Mouse (Mus musculus) liver, postnatal 0 days (tissue): Measurements from ENCODE around the gene Rbm47. TPM values are rescaled to one million over a fixed set of nuclear protein-coding genes. Genes with fewer than 3 reads are reported as not detected.

Experiments
- ATAC-seq: fragments of 200-750 bp; cut with Nextera tagmentation; 2 replicates; pipeline ENCODE4 v1.8.0; 2017; ENCODE audit warnings: mild to moderate bottlenecking, moderate library complexity
- DNase-seq: peaks from one replicate; pipeline ENCODE4 v3.0.0-alpha.2; 2016
- H3K27ac ChIP-seq: fragments of 300-500 bp; sonication (generic); 2 replicates; pipeline ENCODE4 v1.5.1; 2014; ENCODE audit warnings: antibody characterized with exemption, moderate library complexity, mild to moderate bottlenecking, low read depth
- H3K27me3 ChIP-seq: fragments of 300-500 bp; sonication (generic); 2 replicates; pipeline ENCODE4 v1.6.1; 2014; ENCODE audit warnings: low read length, control low read depth, mixed read lengths; ENCODE audit not compliant: insufficient read depth
- H3K36me3 ChIP-seq: fragments of 300-500 bp; sonication (generic); replicated peaks from 2 replicates; pipeline ENCODE4 v1.6.1; 2014; ENCODE audit warnings: mild to moderate bottlenecking, control low read depth, low read length, moderate library complexity, mixed read lengths; ENCODE audit not compliant: insufficient read depth
- H3K4me1 ChIP-seq: fragments of 300-500 bp; sonication (generic); 2 replicates; pipeline ENCODE4 v1.6.1; 2014; ENCODE audit warnings: antibody characterized with exemption, mild to moderate bottlenecking, control low read depth; ENCODE audit not compliant: insufficient read depth
- H3K4me2 ChIP-seq: fragments of 300-500 bp; sonication (generic); 2 replicates; pipeline ENCODE4 v1.6.1; 2014; ENCODE audit warnings: low read depth, mild to moderate bottlenecking, low read length, moderate library complexity, mixed read lengths
- H3K4me3 ChIP-seq: fragments of 300-500 bp; sonication (generic); 2 replicates; pipeline ENCODE4 v1.5.1; 2014; ENCODE audit warnings: low read depth, low read length
- H3K9ac ChIP-seq: fragments of 300-500 bp; sonication (generic); replicated peaks from 2 replicates; pipeline ENCODE4 v1.6.1; 2014; ENCODE audit warnings: mild to moderate bottlenecking, moderate library complexity
- H3K9me3 ChIP-seq: fragments of 300-500 bp; sonication (generic); 2 replicates; pipeline ENCODE4 v1.6.1; 2016; ENCODE audit warnings: mild to moderate bottlenecking, control low read depth, low read length, mixed read lengths
- CTCF ChIP-seq: sonication (generic); IDR thresholded peaks from 2 replicates; pipeline ENCODE4 v1.5.1; 2016; ENCODE audit warnings: antibody characterized with exemption, low read depth
- EP300 ChIP-seq: IDR thresholded peaks from 2 replicates; pipeline ENCODE4 v1.6.1; 2016; ENCODE audit warnings: antibody characterized with exemption, low read depth, mild to moderate bottlenecking
- WGBS: fragments of 180-500 bp; shearing (Covaris S2); extraction: QIAGEN DNeasy Blood & Tissue Kit; methylation state at CpG from one replicate; pipeline ENCODE4 v1.1.7; 2014; ENCODE audit not compliant: insufficient replicate concordance; 5-methylcytosine and 5-hydroxymethylcytosine counted together
- polyA plus RNA-seq: library from polyadenylated mRNA; unstranded; fragments of >200 nt; fragmentation: Nextera tagmentation; extraction: Ambion mirVana; gene quantifications from 2 replicates; pipeline ENCODE4 v1.2.1, GENCODE M21; 2015

Rbm47 gene
- polyA plus RNA-seq, 1 experiment from 2014 or later = 22.8 TPM

DNA sequence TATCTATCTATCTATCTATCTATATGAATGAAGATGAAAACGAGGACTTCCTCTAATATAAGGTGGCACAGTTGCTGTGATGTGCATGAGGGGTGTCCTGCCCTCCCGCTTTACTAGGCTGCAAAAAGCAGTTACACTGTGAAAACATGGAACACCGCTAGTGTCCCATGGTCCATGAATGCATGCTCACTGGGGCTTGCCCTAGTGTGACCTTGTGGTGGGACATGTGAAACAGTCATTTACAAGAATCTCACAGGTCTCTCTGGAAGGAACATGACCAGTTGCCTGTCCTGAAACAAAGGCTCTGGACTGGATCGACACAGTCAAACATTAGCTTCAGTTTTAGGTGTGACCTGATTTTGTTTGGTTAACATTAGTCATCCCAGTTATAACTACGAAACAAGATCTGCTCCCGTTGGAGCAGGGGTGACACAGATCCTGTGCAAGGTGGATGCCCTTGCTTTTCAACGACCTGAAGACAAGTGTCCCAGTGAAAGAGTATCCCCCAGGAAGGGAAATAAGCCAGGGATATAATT lies 132.1 kb downstream of the Rbm47 start:
- Histone ChIP-seq H3K4me2 (no peak overlapping the region), H3K27ac (peak overlapping the region; percentile 18; the same call in 1 of the 2 replicates), H3K4me3 (no peak overlapping the region), H3K27me3 (no peaks in the 10 kb centered on the region), H3K9me3 (no peaks in the 10 kb centered on the region), H3K36me3 (no peaks in the 10 kb centered on the region), H3K4me1 (peaks cover 22% of the 10 kb centered on the region; the same call in 1 of the 2 replicates), H3K9ac (no peak overlapping the region)
- ATAC-seq = peak; percentile 31; the same call in 1 of the 2 replicates
- WGBS = 69% methylated on average over 7 of the region's 7 CpGs
- TF ChIP-seq CTCF = no peak
- DNase-seq = no peak

DNA sequence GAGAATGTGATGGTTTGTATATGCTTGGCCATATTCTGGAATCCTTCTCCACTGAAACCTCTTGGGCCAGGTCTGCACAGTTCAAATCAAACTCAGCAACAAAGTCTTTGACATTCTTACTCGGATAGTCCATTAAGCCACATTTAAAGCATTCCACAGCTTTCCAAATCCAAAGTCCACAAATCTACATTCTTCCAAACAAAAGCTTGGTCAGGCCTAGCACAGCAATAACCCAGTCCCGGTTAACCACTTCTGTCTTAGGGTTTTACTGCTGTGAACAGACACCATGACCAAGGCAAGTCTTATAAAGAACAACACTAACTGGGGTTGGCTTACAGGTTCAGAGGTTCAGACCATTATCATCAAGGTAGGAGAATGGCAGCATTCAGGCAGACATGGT lies 133.1 kb downstream of the Rbm47 start:
- Histone ChIP-seq H3K36me3 (peaks cover under 1% of the 10 kb centered on the region; the same call in 1 of the 2 replicates), H3K27ac (no peak overlapping the region), H3K27me3 (no peaks in the 10 kb centered on the region), H3K4me2 (no peak overlapping the region), H3K4me1 (peaks cover 22% of the 10 kb centered on the region; the same call in 1 of the 2 replicates), H3K9ac (no peak overlapping the region), H3K4me3 (no peak overlapping the region), H3K9me3 (no peaks in the 10 kb centered on the region)
- ATAC-seq = no peak
- no peak for DNase-seq
- TF ChIP-seq CTCF (no peak), EP300 (no peak)
- 65% methylated on average over 2 of the region's 2 CpGs for WGBS

DNA sequence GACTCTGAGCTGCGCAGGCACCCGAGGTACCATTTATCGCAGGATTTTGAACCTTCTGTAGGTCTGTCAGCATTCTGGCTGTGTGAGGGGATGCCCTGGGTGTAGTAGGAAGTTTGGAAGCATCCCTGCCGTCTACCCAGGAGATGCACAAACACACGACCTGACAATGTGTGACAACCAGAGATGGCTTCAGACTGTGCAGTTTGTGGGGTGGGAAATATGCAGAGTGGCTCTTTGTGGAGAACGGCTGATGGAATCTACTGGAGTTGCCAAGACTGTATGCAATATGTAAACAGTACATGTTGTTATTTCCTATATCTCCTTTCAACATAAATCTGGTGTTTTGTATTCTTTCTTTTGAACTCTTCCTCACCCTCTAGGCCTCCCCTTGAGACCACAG lies 135.9 kb downstream of the Rbm47 start:
- no peaks in the 10 kb centered on the region for H3K27me3 ChIP-seq
- no peak overlapping the region for H3K4me2 ChIP-seq
- no peak overlapping the region for H3K9ac ChIP-seq
- H3K27ac ChIP-seq = no peak overlapping the region
- H3K4me1 ChIP-seq = peaks cover 16% of the 10 kb centered on the region; the same call in 1 of the 2 replicates
- DNase-seq = no peak
- H3K4me3 ChIP-seq = no peak overlapping the region
- peaks cover 4% of the 10 kb centered on the region; the same call in 1 of the 2 replicates for H3K36me3 ChIP-seq
- 68% methylated on average over 6 of the region's 6 CpGs for WGBS
- no peak for TF ChIP-seq EP300
- no peak for TF ChIP-seq CTCF
- H3K9me3 ChIP-seq = no peaks in the 10 kb centered on the region
- ATAC-seq = no peak

DNA sequence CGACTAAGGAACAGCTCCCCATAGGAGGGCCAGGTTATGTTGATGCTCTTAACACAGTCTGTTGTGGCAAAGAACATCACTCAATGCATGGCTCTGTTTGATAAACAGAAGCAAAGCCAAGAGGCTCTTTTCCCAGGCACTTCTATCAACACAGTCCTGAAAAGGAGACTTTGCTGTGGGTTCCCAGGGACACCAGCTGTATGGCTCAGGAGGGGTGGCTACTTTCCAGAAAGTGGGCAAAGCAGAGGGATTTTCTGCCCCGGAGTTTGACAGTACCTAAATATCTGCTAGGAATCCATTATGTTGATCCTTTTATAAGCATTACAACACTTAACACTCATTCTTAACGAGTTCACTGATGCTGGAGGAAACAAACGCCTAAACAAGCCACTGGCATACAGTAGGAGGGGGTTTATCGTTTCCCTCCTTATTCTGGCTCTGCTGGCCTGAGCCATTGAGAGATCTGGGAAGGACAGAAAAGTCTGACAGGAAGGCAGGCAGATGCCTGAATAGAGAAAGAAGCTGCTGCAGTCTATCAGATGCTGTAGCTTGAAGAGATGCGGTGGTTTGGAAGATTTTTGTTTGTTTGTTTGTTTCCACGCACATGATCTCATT lies 136.4 kb downstream of the Rbm47 start:
- TF ChIP-seq CTCF = no peak
- TF ChIP-seq EP300 = no peak
- Histone ChIP-seq H3K36me3 (peaks cover 4% of the 10 kb centered on the region; the same call in 1 of the 2 replicates), H3K9me3 (no peaks in the 10 kb centered on the region), H3K27me3 (no peaks in the 10 kb centered on the region), H3K9ac (no peak overlapping the region), H3K4me2 (no peak overlapping the region), H3K4me1 (peaks cover 16% of the 10 kb centered on the region; the same call in 1 of the 2 replicates), H3K4me3 (no peak overlapping the region), H3K27ac (no peak overlapping the region)
- ATAC-seq (no peak), DNase-seq (no peak)
- 62% methylated on average over 7 of the region's 7 CpGs for WGBS

DNA sequence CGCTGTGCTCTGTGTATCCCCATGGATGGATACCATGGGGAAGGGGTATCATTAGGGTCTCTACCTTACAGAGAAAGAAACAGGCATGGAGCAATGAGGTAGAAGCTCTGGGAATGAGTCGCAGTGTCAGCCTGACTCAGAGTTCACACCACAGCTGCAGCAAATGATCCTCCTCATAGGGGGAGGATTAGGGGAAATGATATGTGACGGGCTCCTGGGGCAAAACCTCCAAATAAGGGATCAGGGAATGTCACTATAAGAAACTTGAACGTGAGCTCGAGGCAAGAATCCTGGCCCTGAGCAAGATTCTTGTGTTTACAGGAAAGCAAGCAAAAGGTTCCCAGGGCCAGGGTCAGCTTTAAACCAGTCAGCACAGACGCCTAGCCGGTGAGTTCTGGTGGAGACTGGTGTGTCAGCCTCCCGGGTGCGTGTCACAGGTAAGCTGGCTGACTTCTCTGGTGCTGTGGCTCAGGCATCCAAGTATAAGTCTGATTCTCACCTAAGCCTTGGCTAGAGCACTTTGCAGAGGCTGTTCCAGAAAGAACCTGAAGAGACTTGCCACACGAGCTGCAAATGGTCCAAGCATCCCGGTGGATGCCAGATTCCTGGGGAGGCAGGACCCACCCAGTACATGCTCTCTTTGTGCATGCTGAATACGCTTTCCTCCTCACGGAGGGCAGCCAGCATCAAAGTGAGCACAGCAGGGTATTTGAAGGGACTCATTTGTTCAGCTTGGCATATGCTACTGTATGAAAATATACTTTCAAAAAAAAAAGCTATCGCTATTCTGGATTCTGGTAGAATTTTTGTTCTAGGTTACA lies 138.3 kb downstream of the Rbm47 start:
- no peaks in the 10 kb centered on the region for H3K27me3 ChIP-seq
- DNase-seq (no peak), ATAC-seq (no peak)
- H3K9me3 ChIP-seq = no peaks in the 10 kb centered on the region
- no peak overlapping the region for H3K4me2 ChIP-seq
- no peak overlapping the region for H3K4me3 ChIP-seq
- peaks cover 7% of the 10 kb centered on the region; the same call in 1 of the 2 replicates for H3K4me1 ChIP-seq
- 75% methylated on average over 14 of the region's 14 CpGs for WGBS
- H3K27ac ChIP-seq = no peak overlapping the region
- peaks cover 13% of the 10 kb centered on the region for H3K36me3 ChIP-seq
- H3K9ac ChIP-seq = no peak overlapping the region
- TF ChIP-seq CTCF (no peak), EP300 (no peak)

DNA sequence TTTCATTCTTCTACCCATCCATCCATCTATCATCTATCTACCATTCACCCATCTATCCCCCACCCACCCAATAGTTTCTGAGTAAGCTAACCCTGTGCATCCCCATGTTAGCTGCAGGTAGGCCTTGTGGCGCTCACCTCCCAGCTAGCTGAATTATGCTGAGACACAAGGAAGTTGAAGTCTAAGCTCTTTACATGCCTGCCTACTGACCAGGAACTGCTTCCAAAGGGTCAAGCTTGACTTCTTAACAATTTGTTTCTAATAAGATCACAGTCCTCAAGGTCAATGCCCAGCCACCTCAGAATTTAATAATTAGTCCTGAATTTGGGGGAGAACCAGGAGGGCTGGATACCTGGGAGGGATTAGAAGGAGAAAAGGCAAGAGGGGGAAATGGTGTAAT lies 140.1 kb downstream of the Rbm47 start:
- Histone ChIP-seq H3K27me3 (no peaks in the 10 kb centered on the region), H3K36me3 (peaks cover 13% of the 10 kb centered on the region), H3K4me3 (no peak overlapping the region), H3K4me2 (no peak overlapping the region), H3K9ac (no peak overlapping the region), H3K27ac (no peak overlapping the region), H3K4me1 (0 out of 2 replicates have a peak, but pooled peaks cover 5% of the 10 kb centered on the region), H3K9me3 (no peaks in the 10 kb centered on the region)
- 93% methylated on average over 1 of the region's 1 CpGs for WGBS
- no peak for ATAC-seq
- TF ChIP-seq EP300 = no peak
- no peak for TF ChIP-seq CTCF
- DNase-seq = no peak
